Mouse (Mus musculus) gastrocnemius, postnatal 14 days (tissue): ENCODE data around the gene Phgr1. TPM values are rescaled to one million over a fixed set of nuclear protein-coding genes. Genes with fewer than 3 reads are reported as not detected.

Source experiments
- DNase-seq: peaks from one replicate; pipeline ENCODE4 v3.0.0; 2021; ENCODE audit warnings: mixed read lengths
- intact Hi-C: fragments of 180-260 bp; cut with DNase I; formaldehyde crosslinking; loops from one replicate; pipeline ENCODE4 v1.15.1; 2025; ENCODE audit warnings: low total_unique reads
- long read RNA-seq, 2 experiments: library from polyadenylated mRNA; stranded (forward); transcript quantifications; one replicate each; pipeline ENCODE4 v2.0.0; 2021
- total RNA-seq, 2 experiments: library from RNA; stranded (reverse); gene quantifications; 2 replicates each; pipeline ENCODE4 v1.2.3; 2021

The Phgr1 gene
- total RNA-seq, result not detected
- long read RNA-seq, experiment 1, result 0 reads
- long read RNA-seq, experiment 2, result 0 reads

GRCm38 (mm10) chr2:118772158-118772874, at the start of gene Phgr1:
Gene Phgr1, plus strand, starts transcription at chr2:118772769.
- intact Hi-C loops, result no loop called here
- DNase-seq, result no peak

- no peak for DNase-seq
- intact Hi-C loops, result no loop called here
These were observed 48.7 kb upstream of the Phgr1 start for GRCm38 (mm10) chr2:118723693-118724486.

- intact Hi-C loops, result no loop called here
- DNase-seq, result no peak
These were observed 47.1 kb upstream of the Phgr1 start for GRCm38 (mm10) chr2:118725511-118725910.

- no peak for DNase-seq
- intact Hi-C loops, result no loop called here
These were observed 45.7 kb upstream of the Phgr1 start for GRCm38 (mm10) chr2:118726873-118727272.

GRCm38 (mm10) chr2:118727911-118728310, 44.7 kb upstream of the Phgr1 start:
- intact Hi-C loops, result no loop called here
- no peak for DNase-seq

- intact Hi-C loops, result no loop called here
- DNase-seq, result no peak
These were observed 44.2 kb upstream of the Phgr1 start, which contains the start of gene Plcb2 for GRCm38 (mm10) chr2:118728337-118728736. Gene Plcb2, minus strand, starts transcription at chr2:118728438.

- intact Hi-C loops, result no loop called here
- no peak for DNase-seq
These were observed 43.4 kb upstream of the Phgr1 start for GRCm38 (mm10) chr2:118729194-118729593.

- intact Hi-C loops, result no loop called here
- no peak for DNase-seq
These were observed 42.5 kb upstream of the Phgr1 start for GRCm38 (mm10) chr2:118729816-118730621.

- DNase-seq, result peak; percentile 77
- intact Hi-C loops, result no loop called here
These were observed 42.0 kb upstream of the Phgr1 start for GRCm38 (mm10) chr2:118730622-118730915.

GRCm38 (mm10) chr2:118731981-118732380, 40.6 kb upstream of the Phgr1 start:
- DNase-seq, result no peak
- intact Hi-C loops, result no loop called here

- DNase-seq, result no peak
- intact Hi-C loops, result no loop called here
These were observed 39.2 kb upstream of the Phgr1 start for GRCm38 (mm10) chr2:118733341-118733740.

GRCm38 (mm10) chr2:118740341-118740740, 32.2 kb upstream of the Phgr1 start:
- intact Hi-C loops, result loop anchor here (5.0 kb wide), 1 partner anchor 142 kb away; no protein-coding TSS in a partner anchor
- DNase-seq, result no peak

GRCm38 (mm10) chr2:118741183-118741582, 31.4 kb upstream of the Phgr1 start:
- intact Hi-C loops, result loop anchor here (5.0 kb wide), 1 partner anchor 141 kb away; no protein-coding TSS in a partner anchor
- no peak for DNase-seq

- intact Hi-C loops, result loop anchor here (5.0 kb wide), 1 partner anchor 139 kb away; no protein-coding TSS in a partner anchor
- DNase-seq, result no peak
These were observed 29.2 kb upstream of the Phgr1 start for GRCm38 (mm10) chr2:118743261-118743943.

- intact Hi-C loops, result loop anchor here (5.0 kb wide), 1 partner anchor 138 kb away; no protein-coding TSS in a partner anchor
- DNase-seq, result no peak
These were observed 27.9 kb upstream of the Phgr1 start for GRCm38 (mm10) chr2:118744621-118745020.

- intact Hi-C loops, result no loop called here
- peak; percentile 91 for DNase-seq
These were observed 27.2 kb upstream of the Phgr1 start, which contains the start of gene Inafm2 for GRCm38 (mm10) chr2:118745232-118745884. Gene Inafm2, plus strand, starts transcription at chr2:118745758.

- intact Hi-C loops, result no loop called here
- no peak for DNase-seq
These were observed 26.4 kb upstream of the Phgr1 start for GRCm38 (mm10) chr2:118745915-118746901.
